Mouse (Mus musculus): ENCODE measurements around the gene Rab30. TPM values are rescaled to one million over a fixed set of nuclear protein-coding genes. Genes with fewer than 3 reads are reported as not detected.
"Not testable (repeated sequence)": the region's sequence is repeated elsewhere in the genome, so short reads cannot be mapped to it uniquely, and the experiment has no call there.

Gene Rab30
- 10 to 100 TPM; 40.1 to 41.2 TPM for total RNA-seq (2021)
- long read RNA-seq, experiment 1, full-length matches to known transcripts = 5 of 12 reads
- long read RNA-seq, experiment 1, partial matches to known transcripts = 0 of 12 reads
- long read RNA-seq, experiment 1, other reads (novel, unspliced or antisense) = 7 of 12 reads
- long read RNA-seq, experiment 2, full-length matches to known transcripts = 9 of 17 reads
- long read RNA-seq, experiment 2, partial matches to known transcripts = 0 of 17 reads
- long read RNA-seq, experiment 2, other reads (novel, unspliced or antisense) = 8 of 17 reads

DNA sequence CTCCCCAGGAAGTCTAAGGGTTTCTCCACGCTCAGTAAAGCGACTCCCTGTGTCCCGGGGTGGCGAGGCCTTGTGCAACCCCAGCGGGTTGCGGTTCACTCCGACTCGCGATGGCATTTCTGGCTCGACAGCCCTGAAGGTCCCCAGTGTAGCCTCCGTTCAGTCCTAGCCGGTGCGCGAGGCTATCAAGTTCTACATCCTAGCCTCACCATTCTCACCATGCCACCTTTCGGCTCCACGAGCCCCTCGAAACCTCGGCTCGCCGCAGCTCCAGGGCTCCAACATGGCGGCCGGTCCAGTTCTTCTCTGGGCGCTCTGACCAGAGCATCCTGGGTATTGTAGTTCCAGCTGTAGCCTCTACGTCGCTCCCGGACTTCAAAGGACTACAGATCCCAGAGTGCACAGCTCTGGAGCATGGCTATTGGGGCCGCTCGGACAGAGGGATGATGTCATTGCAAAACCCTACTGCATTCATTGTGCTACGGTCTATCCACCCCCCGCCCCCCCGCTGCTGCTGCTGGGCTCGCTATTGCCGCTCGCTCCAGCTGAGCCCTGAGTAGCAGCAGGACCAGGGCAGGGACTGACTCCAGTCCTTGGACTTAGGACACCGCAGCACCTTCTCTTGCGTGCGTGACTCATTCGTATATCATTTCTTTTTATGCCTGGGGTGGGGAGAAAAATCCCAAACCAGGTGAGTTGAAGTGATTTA is at the start of gene Rab30:
Gene Rab30 (plus strand): TSS at position 452 of the 709 bp plus-strand sequence.
- peak; percentile 87 to 98 for DNase-seq (ENCODE audit: low spot score in 2 of 2)

DNA sequence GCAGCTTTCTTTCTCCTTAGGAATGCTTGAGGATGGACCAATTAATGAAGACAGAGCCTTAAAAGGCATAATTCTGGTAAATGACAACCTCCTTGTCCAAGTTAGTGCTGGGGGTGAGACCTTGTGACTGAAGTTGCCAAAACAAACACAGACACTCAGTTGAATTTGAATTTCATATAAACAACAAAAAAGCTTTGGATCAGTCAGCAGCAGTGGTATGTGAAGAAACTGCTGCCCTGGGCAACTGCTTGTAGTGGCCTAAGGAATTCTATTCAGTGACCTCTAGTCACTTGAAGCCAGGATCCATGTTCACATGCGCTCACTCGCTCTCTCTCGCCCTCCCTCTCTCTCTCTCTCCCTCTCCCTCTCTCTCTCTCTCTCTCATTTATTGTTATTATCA is 45.0 kb upstream of the Rab30 start:
- DNase-seq (ENCODE audit: low spot score in 2 of 2) = no peak

DNA sequence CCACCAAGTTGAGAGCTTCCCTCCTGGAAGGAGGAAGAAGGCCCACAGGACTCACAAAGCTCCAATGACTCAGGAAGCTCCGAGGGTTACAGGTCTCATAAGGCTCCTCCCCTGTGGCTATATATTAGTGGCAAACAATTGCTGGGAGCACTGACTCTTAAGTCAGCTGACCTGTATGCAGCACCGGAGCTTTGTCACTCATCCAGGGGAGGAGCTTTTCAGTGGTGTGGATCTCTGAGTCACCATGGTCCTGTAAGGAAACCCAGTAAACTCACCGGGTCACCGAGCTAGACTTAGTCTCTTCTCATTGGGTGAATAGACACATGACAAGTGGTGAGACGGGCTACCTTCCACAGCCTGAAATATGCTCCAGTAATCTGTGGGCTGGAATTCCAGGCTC is 42.6 kb upstream of the Rab30 start:
- no peak for DNase-seq (ENCODE audit: low spot score in 2 of 2)

DNA sequence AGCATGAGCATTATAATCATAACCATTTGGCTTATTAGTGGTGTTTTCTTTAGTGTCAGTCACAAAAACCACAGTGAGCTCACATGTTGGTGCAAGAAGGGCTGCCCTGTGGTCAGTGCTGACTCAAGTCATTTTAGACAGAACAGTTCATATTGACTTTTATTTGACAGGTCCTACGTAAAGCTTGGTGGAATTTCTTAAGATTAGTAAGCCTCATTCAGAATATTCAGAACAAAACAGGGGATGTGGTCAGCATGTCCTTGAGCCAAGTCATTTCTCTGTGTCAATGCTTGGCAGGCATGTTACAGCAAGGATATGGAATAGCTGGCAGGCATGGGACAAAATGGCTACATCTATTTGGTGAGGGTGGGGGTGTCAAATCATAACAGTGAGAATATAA is 37.7 kb upstream of the Rab30 start:
- DNase-seq (ENCODE audit: low spot score in 2 of 2) = no peak

DNA sequence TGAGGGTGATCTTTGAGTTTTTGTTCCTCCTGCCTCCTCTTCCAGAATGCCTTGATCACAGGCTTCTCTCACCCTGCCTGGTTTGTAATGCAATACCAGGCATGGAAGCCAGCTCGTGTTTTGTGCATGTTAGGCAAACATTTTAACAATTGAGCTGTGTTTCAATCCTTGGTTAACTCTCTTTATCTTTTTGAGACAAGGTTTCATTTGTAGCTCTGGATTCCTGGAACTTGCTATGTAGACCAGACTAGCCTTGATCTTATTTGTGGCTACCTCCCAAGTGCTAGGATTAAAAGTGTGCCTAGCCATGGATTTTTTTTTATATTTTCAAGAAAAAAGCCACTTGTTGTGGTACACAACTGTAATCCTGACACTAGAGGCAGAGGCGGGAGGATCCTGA is 35.9 kb upstream of the Rab30 start:
- DNase-seq (ENCODE audit: low spot score in 2 of 2) = no peak

DNA sequence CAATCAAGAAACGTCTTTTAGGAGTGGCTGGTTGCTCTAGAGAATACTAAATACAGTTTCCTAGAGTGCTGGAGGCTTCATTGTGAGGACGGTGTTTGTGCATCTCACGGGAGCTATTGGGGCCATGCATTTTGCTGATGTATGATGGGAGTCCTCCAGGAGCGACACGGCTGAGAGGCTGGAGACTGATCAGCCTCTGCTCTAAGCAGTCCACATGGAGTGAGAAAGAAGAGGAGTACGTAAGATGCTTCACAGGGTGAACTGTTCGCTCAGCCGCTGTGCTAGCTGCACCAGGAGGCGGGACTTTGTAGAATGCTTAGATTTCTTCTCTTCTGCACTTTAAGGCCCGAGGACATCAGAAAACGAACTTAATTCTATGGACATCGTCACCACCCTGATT is 34.7 kb upstream of the Rab30 start:
- no peak for DNase-seq (ENCODE audit: low spot score in 2 of 2)

DNA sequence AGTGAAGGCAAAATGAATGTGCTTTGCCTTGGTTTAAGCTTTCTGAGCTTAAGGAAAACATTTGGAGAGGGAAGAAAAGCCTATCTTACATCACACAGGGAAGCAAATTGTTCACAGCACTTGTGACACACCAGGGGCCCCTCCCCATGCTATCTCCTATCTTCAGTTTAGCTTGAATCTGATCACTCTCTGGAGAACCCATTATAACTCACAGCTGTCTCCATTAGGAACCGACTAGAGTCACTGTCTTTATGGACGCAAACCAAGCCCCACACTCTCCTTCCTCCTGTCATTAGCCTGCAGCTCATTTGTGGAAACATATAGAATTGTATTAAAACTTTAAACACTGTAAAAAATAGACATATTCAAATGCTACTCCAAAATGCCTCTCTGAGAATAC is 31.8 kb upstream of the Rab30 start:
- DNase-seq (ENCODE audit: low spot score in 2 of 2) = no peak

DNA sequence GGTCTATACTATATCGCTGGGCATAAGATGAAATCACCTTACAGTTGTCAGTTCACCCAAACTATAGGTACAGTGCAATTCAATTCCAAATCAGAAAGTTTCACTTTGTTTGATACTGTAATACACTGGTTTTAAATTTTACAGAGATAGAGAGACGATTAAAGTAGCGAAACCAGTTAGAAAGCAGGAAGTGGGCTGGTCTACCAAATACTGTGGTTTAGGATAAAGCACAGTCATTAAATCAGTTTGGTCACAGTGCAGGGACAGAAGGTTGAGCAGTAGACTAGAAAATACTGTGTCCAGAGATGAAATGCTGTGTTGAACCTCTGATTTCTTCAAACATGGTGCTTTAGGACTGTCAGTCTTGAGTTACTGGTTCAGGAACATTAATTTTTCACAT is 29.8 kb upstream of the Rab30 start:
- DNase-seq (ENCODE audit: low spot score in 2 of 2) = no peak

DNA sequence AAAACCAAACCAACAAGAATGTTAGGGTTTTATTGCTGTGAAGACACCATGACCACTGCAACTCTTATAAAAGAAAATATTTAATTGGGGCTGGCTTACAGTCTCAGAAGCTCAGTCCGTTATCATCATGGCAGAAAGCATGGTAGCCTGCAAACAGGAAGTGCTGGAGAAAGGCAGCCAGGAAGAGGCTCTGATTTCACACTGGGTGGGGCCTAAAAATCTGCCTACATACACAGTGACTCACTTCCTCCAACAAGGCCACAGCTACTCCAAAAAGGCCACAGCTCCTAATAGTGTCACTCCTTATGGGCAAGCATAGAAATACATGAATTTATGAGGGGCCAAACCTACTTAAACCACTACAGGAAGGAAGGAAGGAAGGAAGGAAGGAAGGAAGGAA is 26.3 kb upstream of the Rab30 start:
- no peak for DNase-seq (ENCODE audit: low spot score in 2 of 2)

DNA sequence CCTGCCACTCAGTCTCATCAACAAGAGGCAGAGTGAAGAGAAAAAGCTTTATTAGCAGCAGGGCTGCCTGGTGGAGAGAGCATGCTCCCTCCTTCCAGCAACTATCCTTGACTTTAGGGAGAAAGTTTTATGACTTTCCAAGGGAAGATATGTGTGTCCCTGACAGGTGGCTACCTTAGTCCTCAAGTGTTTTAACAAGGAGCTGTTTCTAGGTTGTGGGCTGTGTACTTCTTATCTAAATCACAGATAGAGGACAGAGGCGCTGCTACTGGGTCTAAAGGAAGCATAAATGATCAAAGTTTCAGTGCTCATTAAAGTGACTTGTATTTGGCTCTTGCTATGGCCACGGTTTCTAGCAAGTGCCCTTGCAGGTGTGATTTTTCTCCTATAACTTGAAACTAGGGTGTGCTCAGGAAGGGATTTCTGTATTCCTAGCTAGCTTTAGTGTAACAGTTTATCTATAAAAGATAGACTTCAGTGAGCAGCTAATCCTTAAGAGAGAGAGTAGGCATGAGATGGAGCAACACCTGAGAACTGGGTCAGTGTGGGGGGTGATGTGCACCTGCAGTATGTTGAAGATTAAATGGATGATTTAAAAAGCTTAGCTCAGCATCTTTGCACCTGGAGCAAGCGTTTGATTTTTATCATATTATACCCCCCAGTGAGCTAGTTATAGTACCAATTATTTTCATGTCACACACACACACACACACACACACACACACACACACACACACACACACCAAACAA is 21.1 kb upstream of the Rab30 start:
- DNase-seq (ENCODE audit: low spot score in 2 of 2) = no peak

DNA sequence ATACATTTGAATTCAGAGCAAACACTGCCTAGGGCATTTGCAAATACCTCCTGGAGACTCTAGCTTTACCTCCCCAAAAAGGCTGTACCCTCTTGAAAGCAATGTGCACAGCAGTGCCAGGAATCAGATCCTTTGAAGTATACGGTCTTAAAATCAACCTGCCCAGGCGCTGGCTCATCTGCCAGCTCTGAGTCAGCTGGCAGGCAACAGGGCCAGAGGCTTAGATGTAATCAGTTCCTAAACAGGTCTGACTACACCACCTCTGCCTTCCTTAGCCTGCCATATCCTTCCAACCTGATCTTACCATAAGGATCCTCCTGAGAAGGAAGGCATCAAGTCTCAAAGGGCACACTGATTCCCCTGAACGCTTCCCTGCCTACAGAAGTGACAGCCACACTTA is 17.7 kb upstream of the Rab30 start:
- DNase-seq (ENCODE audit: low spot score in 2 of 2) = no peak

DNA sequence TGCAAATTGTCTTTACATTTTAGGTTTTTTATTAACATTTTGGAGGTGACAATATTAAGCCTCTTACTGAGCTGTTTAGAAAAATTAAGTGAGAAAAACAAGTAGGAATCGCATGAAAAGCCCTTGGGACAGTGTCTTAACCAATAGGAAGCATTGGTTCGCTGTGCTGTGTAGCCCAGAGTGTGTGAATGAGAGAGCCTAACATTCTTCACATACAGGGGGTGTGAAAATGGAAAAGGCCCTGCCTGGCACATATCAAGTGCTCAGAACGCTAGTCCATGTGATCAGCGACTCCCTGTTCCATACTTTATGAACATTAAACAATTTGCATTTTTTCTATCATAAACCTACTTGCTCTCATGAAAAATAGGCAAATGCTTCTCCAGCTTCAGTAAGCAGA is 17.1 kb upstream of the Rab30 start:
- DNase-seq (ENCODE audit: low spot score in 2 of 2) = no peak

DNA sequence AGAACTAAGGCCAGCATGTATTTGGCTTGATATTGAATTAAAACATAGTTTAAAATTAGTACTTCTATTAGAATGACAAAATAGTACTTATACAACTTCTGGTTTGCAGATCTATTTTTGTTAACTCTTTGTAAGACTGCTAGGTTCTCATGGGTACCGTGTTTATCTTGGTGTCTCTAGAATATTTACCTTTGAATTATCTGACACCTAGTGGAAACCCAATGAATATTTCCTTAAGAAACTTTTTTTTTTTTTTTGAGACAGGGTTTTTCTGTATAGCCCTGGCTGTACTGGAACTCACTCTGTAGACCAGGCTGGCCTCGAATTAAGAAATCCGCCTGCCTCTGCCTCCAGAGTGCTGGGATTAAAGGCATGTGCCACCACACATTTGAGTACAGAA is 11.8 kb upstream of the Rab30 start:
- not testable (repeated sequence) for DNase-seq (ENCODE audit: low spot score in 2 of 2)

DNA sequence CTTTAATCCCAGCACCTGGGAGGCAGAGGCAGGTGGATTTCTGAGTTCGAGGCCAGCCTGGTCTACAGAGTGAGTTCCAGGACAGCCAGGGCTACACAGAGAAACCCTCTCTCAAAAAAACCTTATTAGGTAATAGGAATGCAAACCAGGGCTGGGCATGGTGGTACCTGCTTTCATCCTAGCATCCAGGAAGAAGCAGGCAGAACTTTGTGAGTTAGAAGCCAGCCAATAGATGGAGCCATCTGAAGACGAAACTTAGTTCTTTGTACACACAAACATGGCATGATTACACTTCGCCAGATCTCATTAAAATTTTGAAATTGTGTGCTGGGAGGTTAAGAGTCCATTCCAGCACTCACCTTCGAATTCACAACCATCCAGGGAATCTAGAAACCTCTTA is 10.9 kb upstream of the Rab30 start:
- no peak for DNase-seq (ENCODE audit: low spot score in 2 of 2)

DNA sequence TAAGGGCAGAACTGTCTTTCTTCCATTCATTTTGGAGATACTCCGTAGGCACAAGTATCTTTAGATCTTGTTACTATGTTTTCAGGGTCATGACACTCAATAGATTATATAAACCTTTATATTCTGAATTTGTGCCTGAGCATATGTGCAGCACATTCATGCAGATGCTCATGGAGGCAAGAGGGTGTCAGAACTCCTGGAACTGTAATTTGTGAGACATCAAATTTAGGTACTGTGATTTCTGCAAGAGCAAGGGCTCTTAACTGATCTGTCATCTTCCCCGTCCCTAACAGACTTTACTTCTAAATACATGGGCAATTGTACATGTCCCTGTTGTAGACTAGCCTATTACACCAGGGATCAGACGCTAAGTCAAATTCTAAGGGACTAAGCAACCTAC is 10.4 kb upstream of the Rab30 start:
- DNase-seq (ENCODE audit: low spot score in 2 of 2) = no peak

DNA sequence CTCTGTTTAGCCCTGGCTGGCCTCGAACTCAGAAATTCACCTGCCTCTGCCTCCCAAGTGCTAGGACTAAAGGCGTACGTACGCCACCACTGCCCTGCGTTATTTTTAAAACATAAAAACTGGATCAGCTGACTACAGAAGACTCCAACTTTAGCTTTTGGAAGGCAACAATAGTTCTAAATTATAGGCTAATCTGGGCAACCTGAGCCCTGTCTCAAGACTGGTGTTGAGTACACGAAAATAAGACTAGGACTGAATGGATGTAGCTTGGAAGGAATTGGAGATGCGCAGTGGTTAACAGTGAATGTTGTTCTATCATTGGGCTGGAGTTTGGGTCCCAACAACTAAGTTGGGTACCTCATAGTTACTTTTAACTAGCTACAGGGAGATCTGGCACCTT is 9.3 kb upstream of the Rab30 start:
- no peak for DNase-seq (ENCODE audit: low spot score in 2 of 2)

DNA sequence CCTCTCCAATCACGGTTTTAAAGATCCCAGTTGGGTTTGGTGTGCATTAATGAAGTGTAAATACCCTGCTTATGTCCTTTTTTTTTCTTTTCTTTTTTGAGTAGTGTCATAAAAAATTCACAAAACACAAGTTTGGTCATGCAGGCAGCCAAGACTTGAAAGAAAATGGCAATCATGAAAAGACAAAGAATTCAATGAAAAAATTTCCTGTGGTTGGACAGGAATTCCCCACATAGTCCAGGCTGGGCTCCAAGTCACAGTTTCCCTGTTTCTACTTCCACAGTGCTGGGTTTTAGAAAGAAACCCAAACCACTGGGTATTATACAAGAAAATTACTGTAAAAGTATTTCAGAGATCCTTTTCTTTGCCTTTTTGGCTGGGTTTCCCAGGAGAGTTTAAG is 3.8 kb upstream of the Rab30 start:
- no peak for DNase-seq (ENCODE audit: low spot score in 2 of 2)

DNA sequence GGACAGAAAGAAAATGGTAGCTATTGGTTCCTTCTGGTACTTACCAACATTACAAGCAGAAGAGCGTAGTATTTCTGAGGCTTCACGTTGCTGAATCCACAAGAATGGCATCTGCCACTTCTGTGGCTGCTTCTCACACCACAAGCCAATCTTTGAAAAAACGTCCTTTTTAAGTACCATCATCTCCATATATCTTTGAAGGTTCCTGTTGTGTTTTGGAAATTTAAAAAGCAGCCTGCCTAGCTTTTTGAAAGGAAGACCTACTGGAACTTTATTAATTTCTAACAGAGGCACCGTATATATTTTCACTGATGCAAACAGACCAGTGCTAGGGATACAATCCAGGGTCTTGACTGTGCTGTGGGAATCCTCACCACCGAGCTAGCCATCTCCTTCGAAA is 1.4 kb upstream of the Rab30 start:
- no peak for DNase-seq (ENCODE audit: low spot score in 2 of 2)

DNA sequence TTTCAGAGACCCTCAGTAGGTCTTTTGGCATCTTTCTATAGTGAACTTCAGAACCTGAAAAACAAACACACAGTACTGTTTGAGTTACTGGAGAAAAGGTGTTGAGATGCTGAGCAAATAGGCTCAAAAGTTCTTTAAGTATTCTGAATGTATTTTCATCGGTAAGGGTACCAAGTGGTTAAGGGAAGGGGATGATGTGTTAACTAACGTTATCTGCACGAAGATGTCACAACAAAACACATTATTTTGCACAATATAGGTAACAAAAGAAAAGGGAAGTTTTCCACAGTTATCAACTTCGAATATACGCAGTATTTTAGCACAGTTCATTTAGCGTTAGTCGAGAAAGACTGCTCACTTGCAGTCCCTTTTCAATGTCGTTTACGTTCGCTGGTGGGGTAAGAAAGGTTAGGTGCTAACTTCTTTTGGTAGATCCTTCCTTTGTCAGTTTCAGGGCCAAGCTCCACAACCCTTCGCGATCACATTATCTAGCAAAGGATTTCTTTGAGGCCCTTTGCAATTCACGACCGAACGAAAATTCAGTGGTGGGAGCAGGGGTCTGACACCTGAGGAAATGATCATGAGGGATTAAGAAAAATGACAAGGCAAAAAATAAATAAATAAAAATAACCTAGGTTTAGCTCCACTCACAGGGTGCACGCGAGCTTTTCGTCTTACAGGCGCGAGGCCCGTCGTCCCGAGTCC is 840 bp upstream of the Rab30 start:
- peak in 1 of 2 experiments; percentile 28 for DNase-seq (ENCODE audit: low spot score in 2 of 2)

DNA sequence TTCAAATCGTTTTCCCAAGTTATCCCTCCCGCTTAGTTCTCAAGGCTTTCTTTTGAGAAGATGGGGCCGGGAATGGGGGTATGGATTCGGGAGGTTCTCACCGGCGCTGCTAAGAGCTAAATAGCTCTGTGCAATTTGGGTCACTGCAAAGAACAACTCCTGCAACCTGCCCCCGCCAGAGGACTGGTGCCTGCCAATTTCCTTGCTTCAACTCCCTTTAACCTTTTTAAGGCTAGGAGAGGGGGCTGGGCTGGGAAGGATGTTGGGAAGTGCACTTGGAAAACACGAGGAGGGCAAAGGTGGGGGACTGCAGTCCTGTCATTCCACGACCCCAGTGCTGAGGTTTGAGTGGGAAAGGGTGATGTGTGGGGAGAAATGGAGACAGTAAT is 452 bp downstream of the Rab30 start:
- peak in 1 of 2 experiments; percentile 36 for DNase-seq (ENCODE audit: low spot score in 2 of 2)

DNA sequence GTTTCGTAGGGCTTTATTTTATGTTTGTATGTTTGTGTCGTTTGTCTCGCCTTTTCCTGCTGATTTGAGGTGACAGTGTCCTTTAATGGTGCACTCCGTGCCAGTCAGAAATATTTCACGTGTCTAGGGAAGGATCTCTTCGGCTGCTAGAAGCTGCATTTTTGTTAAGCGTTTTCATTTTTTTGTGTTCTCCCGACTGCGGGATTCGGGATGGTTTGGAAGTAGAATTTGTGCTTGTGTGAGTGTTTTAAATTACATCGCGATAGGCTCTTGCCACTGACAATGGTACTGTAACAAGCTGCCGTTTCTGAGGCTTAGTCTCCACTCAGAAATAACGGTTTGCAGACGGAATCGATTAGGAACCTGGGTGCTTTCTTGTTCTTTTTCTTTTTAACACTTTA is 938 bp downstream of the Rab30 start:
- DNase-seq (ENCODE audit: low spot score in 2 of 2) = no peak

DNA sequence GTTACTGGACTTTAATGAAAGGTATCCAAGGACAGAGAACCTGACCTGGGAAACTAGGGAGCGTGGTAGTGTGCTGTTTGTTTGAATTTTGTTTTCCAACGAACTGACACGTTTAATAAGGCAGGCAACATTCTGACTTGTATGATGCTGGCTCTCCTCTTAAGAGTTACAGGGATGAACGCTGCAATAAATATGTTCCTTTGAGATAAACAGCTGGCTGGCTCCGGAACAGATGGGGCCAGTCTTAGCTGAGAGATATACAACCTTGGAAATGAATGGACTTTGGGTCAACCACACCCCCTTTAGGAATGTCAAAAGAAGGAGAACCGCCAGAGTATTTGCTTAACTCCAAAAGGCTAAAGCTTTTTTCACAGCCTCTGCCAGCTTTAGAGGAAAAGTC is 1.4 kb downstream of the Rab30 start:
- no peak for DNase-seq (ENCODE audit: low spot score in 2 of 2)

Data from layer of hippocampus, postnatal 14 days (tissue).